Mouse (Mus musculus) urinary bladder, postnatal 10 days (tissue): ENCODE data around the gene Plpp2.

Source experiments
- DNase-seq: peaks from one replicate; pipeline ENCODE4 v3.0.0; 2022; ENCODE audit warnings: low spot score

The Plpp2 gene

GRCm38 (mm10) chr10:79548971-79549723 lies 15.6 kb upstream of the Plpp2 start:
- peak; percentile 7 for DNase-seq

GRCm38 (mm10) chr10:79548546-79548945 lies 14.9 kb upstream of the Plpp2 start:
- DNase-seq: peak; percentile 8

GRCm38 (mm10) chr10:79547148-79547675 lies 13.6 kb upstream of the Plpp2 start:
- no peak for DNase-seq

- no peak for DNase-seq
Measured at GRCm38 (mm10) chr10:79546483-79546882, 12.9 kb upstream of the Plpp2 start.

GRCm38 (mm10) chr10:79545891-79546290 lies 12.3 kb upstream of the Plpp2 start:
- no peak for DNase-seq

GRCm38 (mm10) chr10:79544631-79545030 lies 11.0 kb upstream of the Plpp2 start:
- no peak for DNase-seq

- no peak for DNase-seq
Measured at GRCm38 (mm10) chr10:79543884-79544597, 10.4 kb upstream of the Plpp2 start.

- DNase-seq: no peak
Measured at GRCm38 (mm10) chr10:79542171-79542570, 8.6 kb upstream of the Plpp2 start.

- DNase-seq: peak; percentile 9
Measured at GRCm38 (mm10) chr10:79541522-79541921, 7.9 kb upstream of the Plpp2 start.

GRCm38 (mm10) chr10:79540746-79541145 lies 7.2 kb upstream of the Plpp2 start:
- DNase-seq: peak; percentile 5

- DNase-seq: peak; percentile 6
Measured at GRCm38 (mm10) chr10:79539701-79540495, 6.3 kb upstream of the Plpp2 start.

GRCm38 (mm10) chr10:79538873-79539272 lies 5.3 kb upstream of the Plpp2 start:
- no peak for DNase-seq

GRCm38 (mm10) chr10:79538323-79538722 lies 4.7 kb upstream of the Plpp2 start:
- DNase-seq: no peak

GRCm38 (mm10) chr10:79537781-79538180 lies 4.2 kb upstream of the Plpp2 start:
- no peak for DNase-seq

- peak; percentile 7 for DNase-seq
Measured at GRCm38 (mm10) chr10:79537271-79537670, 3.7 kb upstream of the Plpp2 start.

- DNase-seq: no peak
Measured at GRCm38 (mm10) chr10:79536461-79537080, 3.0 kb upstream of the Plpp2 start.

GRCm38 (mm10) chr10:79535431-79535830 lies 1.8 kb upstream of the Plpp2 start:
- no peak for DNase-seq

- DNase-seq: no peak
Measured at GRCm38 (mm10) chr10:79534426-79534825, 830 bp upstream of the Plpp2 start.

GRCm38 (mm10) chr10:79532678-79533077 lies 918 bp downstream of the Plpp2 start:
- peak; percentile 6 for DNase-seq

- DNase-seq: peak; percentile 7
Measured at GRCm38 (mm10) chr10:79531593-79531992, 2.0 kb downstream of the Plpp2 start.

- peak; percentile 7 for DNase-seq
Measured at GRCm38 (mm10) chr10:79530721-79531120, 2.9 kb downstream of the Plpp2 start.

GRCm38 (mm10) chr10:79530241-79530640 lies 3.4 kb downstream of the Plpp2 start:
- peak; percentile 7 for DNase-seq
